Mouse (Mus musculus) kidney, postnatal 4 days (tissue): ENCODE data around the gene Bloc1s1.

Source experiments
- DNase-seq, 2 experiments: peaks; one replicate each; pipeline ENCODE4 v3.0.0; 2021; ENCODE audit warnings: mixed read lengths in 2 of 2

Bloc1s1 gene

DNA sequence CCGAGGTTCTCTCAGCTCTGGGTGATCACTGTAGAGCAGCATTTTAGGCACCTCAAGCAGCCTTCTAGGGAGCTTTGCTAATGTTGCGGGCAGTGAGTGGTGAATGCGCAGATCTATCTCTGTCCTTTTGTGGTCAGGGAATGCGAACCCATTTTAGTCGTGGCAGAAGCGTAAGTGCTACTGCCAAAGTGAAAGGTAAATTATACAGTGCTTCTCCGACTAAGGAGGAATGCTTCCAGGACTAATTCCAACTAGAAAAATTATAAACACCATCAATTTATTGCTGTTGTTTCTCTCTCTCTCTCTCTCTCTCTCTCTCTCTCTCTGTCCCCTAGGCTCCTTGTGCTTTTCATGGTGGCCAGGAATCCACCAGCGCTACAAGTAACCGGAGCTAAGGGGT lies at the start of gene Bloc1s1:
TSS of gene Bloc1s1 (minus strand) at position 101 of the 400 bp plus-strand sequence.
- DNase-seq = no peak

DNA sequence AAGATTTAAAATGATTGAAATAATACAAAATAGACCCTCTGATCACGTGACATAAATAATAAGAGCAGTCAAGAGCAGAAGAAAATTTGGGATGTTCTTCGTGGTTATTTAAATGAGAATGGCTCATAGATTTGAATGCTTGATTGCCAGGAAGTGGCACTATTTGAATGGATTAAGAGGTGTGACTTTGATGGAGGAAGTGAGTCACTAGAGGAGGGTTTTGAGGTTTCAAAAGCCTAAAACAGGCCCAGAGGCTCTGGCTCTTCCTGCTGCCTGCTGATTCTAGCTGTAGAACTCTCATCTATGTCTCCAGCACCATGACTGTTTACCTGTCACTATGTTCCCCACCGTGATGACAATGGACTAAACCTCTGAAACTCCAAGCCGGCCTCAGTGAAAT lies 49.0 kb upstream of the Bloc1s1 start:
- DNase-seq = no peak

DNA sequence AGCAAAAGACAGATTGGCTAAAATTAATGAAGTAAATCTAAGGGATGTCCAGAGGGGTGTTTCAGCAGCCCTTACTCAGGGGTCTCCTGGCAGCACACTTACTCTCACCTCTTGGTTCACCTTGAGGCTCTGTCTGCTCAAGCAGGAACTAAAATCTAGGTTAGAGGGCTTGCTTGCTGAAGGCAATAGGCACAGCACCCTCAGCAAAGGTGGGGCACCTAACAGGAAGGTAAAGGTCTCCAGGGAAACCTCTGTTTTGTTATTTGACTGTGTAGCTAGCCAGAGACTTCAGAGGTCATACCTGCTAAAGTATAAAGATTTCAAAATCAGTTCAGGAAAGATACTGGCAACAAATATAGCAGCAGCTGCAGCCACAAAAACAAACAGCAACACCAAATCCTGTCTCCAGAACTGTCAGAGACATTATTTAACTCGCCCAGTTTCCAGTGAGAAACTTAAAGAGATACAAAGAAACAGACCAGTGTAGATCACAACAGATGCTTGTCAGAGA lies 47.0 kb upstream of the Bloc1s1 start:
- DNase-seq = no peak

DNA sequence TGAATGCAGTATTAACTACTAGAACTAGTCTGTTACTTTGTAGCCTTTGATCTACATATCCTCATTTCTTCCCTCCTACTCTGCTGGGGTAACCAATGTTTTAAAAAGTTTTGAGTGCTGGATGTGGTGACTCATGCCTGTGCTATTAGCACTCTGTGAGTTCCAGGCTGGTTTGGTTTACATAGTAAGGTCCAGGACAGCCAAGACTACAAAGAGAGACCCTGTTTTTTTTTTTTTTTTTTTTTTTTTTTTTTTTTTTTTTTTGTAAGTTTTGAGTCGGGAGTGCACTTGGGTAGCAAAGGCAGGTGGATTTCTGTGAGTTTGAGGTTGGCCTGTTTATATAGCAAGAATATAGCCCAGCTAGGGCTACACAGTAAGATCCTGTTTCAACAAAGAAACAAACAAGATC lies 44.5 kb upstream of the Bloc1s1 start:
- DNase-seq = no peak

DNA sequence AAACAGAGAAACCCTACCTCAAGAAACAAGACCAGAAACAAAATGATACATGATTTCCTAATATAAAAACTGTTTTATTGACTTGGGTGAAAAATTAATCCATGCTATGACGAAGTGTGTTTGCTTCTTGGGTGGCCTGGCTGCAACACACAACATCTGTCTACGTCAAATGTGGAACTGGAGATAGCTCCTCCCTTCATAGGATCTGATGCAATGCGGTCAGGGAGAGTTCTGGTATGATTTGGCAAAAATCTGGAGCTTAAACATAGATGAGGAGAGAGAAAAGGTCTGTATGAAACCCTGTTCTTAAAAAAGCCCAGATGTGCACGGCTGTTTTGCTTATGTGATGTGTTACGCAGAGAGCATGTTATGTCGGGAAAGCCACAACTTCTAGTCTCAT lies 42.0 kb upstream of the Bloc1s1 start:
- no peak for DNase-seq

DNA sequence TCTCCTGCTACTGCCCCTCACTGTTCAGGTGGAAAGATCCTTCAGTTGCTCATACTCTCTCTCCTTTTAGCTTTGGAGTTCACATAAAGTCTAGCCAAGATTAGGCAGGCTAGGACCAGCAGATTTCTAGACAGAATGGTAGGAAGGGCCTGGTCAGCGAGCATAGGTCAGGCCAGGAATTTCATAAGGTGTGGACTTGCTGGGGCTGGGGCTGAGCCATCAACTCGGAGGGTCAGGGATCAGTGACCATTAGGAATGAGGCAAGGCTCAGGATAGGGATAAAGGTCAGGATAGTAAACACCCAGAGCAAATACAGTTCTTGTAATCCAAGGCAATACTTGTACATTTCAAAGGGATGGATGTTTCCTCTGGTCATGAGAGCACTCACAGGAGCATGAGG lies 41.1 kb upstream of the Bloc1s1 start:
- DNase-seq = peak in 1 of 2 experiments; percentile 47

DNA sequence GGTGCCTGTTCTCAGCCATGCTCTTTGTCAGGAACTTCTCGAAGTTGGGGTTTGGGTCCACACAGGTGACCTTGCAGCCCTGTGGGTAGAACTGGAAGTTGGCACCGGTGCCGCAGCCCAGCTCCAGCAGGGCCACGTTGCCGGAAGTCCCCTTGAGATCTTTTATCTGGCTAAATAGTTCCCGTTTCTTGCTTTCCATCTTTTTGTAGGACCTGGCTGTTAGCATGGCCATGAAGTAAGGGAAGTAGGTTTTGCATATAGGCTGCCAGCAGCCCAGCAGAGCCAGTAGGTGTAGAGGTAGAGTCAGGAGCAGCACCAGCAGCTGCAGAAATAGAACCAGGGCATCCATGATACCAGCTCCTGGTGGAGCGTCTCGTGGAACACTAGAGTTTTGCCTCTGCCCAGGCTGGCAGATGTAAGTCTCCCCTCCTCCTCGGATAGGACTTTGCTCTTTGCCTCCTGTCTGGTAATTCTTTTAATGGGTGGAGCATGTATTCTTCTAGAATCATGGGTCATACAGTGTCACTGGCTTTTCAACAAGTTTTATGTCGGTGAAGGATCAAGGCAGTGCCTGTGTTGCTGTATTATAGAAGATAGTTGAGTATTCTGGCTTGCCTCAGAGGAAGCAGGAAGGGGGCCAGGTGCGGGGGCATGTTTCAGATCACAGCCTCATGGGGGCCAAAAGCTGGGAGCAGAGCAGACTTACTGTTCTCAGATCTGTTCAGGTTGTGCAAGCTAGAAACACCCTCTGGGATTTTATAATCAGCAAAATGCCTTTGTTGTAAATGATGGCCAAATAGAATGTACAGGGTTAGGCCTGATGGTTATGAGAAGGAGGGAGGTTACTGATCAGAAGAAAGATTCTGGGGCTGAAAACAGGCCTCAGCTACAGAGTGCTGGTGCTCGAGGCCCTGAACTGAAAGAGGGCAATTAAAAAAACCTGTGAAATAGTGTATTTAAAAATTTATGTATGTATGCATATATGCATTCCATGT lies 37.1 kb upstream of the Bloc1s1 start, which contains the start of gene Mettl7b:
TSS of gene Mettl7b (minus strand) at position 399 of the 995 bp plus-strand sequence.
- peak in 1 of 2 experiments; percentile 50 for DNase-seq

DNA sequence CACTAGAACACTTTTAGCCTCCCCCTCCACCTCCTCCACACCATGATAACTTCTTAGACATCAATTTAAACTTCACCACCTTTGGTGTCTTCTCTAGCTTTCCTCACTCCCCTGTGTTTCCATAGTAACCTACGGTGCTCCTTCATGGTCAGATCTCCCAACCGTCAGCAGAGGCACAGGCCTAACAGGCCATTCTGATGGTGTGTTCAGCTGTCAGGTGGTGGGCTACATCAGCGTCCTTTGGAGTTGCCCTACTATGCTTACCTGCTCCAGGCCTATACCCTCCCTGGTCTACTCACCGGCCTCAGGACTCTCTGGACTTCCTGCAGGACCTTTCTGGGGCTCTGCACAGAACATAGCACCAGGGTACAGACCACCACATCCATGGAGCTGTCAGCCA lies 36.3 kb upstream of the Bloc1s1 start:
- DNase-seq = no peak

DNA sequence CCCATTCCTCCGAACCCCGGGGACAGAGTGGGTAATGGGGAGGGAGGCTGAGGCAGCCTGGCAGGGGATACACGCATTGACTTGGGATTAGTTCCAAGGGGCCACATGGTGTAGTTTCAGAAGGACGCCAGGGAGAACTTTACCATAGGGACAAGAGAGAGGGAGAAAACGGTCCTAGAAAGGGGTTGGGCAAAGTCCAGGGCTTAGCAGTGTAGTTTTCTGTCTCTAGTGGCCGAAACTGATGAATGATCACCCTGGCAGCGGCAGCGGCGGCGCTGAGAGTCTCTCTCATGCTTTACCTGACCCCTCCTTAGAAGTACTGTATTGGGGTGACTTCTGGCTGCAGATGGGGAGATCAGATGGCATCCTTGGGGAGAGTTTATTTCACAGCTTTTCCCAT lies 34.5 kb upstream of the Bloc1s1 start:
- no peak for DNase-seq

DNA sequence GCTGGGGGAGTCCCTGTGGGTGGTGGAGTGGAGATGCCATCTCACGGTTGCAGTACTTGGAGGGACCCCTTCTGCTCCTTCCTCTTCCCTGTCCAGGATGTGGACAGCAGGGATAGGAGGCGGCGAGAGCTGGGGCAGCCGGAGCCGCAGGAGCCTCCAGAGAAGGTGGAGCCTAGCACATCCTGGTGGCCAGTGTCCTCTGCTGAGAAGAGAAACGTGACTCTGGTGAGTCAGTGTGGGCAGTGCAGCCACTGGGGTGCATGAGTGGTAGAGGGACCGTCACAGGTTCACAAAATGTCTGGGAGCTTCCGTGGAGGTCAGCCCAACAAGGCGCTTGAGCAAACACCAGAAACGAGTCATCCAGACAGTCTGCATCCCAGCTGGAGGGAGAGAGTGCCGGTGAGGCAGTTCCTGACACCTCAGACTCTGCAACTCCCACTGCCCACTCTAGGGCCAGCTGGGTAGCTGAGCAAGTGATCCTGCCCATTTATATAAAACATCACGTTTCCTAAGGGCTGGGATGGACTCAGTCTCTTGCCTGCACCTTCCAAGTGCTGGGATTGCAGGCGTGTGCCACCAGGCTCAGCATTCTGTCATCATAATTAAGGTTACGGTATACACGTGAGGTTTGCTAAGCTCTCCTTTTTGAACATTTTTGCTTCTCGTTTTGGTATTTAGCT lies 26.5 kb upstream of the Bloc1s1 start:
- DNase-seq = no peak

DNA sequence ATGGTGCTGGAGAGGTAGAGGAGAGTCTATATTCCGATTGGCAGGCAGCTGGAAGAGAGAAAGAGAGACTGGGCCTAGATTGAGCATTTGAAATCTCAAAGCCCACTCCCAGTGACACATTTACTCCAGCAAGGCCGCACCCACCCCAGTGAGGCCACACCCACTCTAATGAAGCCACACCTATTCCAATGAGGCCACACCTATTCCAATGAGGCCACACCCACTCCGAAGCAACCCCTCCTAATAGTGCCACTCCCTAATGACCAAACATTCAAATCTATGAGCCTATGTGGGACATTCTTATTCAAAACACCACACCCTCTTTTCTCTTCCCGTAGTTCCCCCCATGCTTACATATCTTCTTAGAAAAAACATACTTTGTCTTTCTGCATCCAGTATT lies 23.7 kb upstream of the Bloc1s1 start:
- DNase-seq = no peak

DNA sequence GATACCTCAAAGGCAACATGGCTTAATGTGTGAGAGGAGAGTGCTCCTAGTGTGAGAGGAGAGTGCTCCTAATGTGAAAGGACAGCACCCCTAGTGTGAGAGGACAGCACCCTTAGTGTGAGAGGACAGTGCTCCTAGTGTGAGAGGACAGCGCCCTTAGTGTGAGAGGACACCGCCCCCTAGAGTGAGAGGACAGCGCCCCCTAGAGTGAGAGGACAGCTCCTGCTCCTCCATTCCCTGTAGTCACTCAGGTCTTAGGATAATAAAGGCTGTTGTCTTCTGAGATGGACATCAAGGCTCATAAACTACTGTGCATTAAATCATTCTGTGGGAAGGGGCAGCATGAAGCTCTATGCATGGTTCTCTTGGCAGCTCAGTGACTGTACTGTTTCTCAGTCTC lies 21.8 kb upstream of the Bloc1s1 start:
- peak; percentile 50 to 59 for DNase-seq

DNA sequence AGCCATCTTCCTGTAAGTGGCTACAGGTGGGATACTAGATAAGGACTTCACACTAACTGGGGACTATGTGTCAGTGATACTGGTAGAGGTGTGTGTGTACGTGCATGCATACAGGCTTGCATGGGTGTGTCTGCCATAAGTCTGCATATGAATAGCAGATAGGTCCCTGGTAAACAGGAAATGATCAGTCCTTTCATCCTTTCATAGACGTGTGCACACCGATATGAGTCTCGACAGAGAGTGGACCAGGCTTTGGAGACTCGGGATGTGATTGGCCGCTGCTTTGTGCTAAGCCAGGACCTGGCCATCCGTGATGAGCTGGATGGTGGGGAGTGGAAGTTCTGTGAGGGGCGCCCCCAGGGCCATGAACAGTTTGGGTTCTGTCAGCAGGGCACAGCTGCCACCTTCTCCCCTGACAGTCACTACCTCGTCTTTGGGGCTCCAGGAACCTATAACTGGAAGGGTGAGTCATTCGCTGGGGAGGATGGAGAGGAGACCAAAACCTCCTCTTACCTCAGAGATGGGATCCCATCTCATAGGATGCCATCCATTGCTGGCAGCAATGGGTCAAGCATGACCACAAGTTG lies 16.7 kb upstream of the Bloc1s1 start:
- no peak for DNase-seq

DNA sequence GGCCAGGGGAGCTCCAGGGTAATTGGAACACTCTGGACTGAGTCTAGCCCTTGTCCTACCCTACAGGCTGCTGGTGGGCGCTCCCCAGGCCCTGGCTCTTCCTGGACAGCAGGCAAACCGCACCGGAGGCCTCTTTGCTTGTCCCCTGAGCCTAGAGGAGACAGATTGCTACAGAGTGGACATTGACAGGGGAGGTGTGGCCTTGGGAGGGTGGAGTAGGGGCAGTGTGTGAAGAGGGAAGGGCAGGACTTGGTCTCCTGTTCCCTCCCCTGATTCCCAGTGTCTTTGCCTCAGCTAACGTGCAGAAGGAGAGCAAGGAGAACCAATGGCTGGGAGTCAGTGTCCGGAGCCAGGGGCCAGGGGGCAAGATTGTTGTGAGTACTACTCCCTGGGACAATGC lies 15.1 kb upstream of the Bloc1s1 start:
- peak in 1 of 2 experiments; percentile 33 for DNase-seq

DNA sequence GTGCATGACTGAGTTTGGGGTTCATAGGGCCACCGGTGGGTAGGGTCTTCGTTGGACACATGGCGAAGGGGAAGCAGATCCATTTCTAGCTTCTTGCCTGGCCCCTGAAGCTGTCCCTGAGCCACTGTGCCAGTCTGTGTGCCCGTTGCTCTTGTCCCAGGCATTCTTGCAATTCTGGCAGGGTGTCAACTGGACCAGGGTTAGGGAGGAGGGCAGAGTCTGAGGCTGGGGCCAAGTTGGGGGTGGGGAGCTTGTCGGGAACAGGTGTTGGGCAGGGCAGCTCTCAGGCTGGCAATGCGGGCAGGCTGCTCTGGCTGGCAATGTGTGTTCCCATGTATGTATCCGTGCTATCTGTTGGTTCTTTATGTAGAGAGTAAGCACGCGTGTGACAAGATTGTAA lies 14.6 kb upstream of the Bloc1s1 start:
- peak; percentile 48 to 75 for DNase-seq

DNA sequence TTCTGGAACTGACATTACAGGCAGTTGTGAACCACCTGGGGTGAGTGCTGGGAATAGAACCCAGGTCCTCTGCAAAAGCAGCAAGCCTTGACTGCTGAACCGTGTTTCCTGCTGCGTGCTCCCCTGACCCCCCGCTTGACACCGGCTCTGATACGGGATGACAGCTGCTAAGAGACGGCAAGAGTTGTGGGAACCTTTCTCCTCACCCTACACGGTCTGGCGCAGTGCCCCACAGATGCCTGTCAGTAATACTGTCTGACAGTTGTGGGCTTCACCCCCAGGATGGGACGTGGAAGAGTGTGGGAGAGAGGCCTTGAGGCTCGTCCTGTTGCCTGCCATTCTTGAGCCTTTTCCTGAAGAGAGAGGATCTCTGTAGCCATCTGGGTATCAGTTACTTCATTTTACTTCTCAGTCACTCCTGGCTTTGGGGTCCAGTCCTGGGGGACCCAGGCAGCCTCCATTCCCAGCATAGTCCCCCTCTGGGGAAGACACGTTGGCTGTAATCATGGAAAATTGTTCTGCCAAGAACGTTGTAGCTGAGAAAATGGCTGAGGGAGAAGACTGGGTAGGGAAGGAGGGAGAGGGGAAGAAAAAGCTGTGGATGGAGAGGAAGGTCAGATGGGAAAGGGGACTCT lies 14.0 kb upstream of the Bloc1s1 start:
- DNase-seq = no peak

DNA sequence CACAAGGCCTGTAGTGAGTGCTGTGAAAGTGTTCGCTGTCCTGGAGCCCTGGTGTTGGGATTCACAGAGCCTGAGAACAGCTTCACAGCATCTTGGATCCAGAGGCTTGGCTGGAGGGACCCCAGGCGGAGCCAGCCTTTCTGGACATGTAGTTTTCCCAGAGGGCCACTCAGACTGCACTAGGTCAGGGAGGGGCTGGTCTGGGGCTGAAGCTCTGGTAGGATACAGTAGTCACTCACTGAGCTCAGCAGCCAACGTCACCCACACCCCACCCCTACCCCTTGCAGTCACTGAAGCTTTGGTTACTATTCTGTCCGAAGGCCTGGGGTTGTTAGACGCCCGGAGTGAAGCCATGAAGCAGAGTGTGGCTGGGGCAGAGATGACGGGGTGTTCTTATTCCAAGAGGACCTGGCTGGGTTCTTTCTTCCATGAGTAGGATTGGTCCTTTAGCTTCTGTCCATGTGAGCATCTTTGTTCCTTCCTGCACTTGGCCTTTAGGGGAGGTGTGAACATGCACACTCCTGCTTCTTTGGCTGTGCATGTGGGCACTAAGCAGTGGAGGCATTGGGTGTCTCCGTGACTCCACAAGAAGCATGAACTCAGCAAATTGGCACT lies 12.1 kb upstream of the Bloc1s1 start:
- DNase-seq = no peak

DNA sequence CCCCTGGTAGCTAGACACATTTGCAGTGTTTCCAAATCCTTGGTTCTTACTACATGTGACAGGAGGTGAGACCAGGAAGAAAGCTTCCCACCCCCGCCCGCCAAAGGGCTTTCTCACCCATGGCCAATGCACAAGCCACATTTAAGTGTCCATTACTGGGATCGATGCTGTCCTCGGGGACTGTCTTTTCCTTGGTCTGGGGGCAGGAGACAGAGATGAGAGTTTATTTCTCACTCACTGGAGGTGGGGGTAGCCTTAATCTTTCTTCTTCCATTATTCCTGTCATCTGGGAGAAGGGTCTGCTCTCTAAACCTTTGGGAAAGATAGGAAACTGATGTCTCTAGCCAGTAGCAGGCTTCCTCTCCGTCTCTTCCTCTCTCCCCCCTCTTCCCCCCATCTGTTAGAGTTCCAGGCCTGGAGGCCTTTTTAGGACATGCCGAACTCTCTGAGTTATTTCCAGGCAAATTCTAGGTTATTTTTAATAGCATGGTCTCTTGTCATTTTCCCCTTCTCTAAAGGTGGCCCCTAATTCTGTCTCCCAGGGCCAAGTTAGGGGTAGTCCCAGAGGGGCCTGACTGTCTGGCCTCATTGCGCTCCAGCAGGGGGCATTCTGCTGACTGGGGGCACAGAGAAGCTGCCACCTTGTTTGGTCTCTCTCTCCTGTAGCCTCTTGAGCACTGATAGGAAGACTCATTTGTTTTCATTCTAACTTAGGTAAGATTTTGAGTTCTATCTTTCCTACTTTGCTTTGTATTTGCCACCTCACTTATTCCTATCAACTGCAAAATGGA lies 11.4 kb upstream of the Bloc1s1 start:
- DNase-seq = no peak

DNA sequence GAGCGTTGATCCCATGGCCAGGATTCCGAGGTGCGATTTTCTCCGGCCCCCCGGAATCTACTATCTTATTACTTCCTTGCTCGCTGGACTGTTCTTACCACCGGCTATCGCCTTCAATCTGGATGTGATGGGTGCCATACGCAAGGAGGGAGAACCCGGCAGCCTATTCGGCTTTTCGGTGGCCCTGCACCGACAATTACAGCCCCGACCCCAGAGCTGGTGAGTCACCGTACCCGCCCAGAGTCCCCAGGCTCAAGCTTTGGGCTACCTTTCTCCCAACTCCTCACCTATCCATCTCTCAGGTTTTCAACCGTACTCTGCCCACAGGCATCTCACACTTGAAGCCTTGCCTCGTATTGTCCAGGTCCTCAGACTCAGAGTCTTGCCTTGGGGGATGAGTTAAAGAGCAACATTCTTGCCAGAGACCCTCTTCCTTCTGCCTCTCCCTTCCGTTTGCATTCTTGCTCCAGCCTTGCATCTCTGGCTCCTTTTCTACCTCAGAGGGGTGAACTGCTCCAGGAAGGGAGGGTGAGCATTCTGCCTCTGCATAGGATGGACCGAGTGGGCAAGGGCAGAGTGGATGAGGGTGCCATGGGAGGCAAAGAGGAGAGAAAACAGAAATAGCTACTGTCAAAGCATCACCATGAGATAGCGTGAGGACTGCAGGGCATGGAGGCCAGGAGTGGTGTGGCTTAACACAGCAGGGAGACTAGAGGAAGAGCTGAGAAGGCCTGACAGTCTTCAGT lies 10.3 kb upstream of the Bloc1s1 start:
- no peak for DNase-seq

DNA sequence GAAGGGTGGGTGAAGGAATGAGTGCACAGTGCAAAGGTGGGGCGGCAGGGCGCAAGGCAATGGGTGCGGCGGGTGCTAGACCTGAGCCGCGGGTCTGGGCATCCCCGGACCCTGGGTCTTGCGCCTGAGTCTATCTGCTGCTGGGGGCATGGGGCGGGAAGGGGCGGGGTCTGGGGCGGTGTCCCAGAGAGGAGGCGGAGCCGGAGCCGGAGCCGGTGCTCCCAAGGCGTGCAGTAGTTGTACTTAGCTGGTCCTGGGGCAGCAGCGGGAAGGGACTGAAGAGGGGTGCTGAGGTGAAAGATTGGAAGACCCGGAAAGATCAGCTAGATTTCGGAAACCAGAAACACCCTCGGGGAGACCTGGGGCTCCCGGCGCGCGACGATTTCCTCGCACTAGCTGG lies 9.7 kb upstream of the Bloc1s1 start, which contains the start of gene Itga7:
TSS of gene Itga7 (plus strand) at position 245 of the 400 bp plus-strand sequence.
- peak; percentile 58 to 65 for DNase-seq

DNA sequence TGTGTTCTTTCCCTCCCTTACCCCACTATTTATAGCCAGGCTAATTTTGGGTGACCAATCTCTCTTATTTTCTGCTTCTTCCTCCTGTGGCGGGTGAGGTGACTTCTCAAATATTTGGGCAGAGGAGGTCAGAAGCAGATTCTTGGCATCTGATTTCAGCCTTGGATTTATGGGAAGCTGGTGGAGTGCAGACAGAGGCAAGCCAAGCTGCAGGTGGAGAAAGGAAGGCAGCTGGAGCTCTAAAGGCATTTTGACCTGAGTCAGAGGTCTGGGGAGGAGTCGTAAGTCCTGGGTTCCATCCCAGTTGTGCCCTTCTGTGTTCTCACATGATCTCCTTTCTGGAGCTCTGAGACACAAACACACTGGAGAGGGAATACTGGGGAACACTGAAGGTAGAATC lies 7.6 kb upstream of the Bloc1s1 start:
- DNase-seq = no peak
